Mouse (Mus musculus) inflammation-experienced regulatory T-cells, adult 6 months (primary cell): Measurements from ENCODE around the gene Foxj3. TPM values are rescaled to one million over a fixed set of nuclear protein-coding genes. Genes with fewer than 3 reads are reported as not detected.
"Not testable (repeated sequence)": the region's sequence is repeated elsewhere in the genome, so short reads cannot be mapped to it uniquely, and the experiment has no call there.

Source experiments
- ATAC-seq: one replicate; pipeline ENCODE4 v1.8.0; 2017
- polyA plus RNA-seq, 3 experiments: library from polyadenylated mRNA; unstranded; fragments of 100-300 nt; shearing (Covaris generic); gene quantifications; one replicate each; pipeline ENCODE4 v1.2.1; 2017

Gene Foxj3
- polyA plus RNA-seq, result 10 to 100 TPM; 11.2 to 16.4 (median 12.4) TPM

GRCm38 (mm10) chr4:119536615-119537014 is at the start of gene Foxj3:
Gene Foxj3 (plus strand): TSS chr4:119537004.
- ATAC-seq, result not testable (repeated sequence)

GRCm38 (mm10) chr4:119489666-119490065 is 47.1 kb upstream of the Foxj3 start:
- ATAC-seq, result no peak

- ATAC-seq, result no peak
These were observed 46.0 kb upstream of the Foxj3 start for GRCm38 (mm10) chr4:119490806-119491205.

GRCm38 (mm10) chr4:119492291-119492932 is 44.4 kb upstream of the Foxj3 start, which contains the start of gene Rimkla:
Gene Rimkla (minus strand): TSS chr4:119492628.
- peak; percentile 75 for ATAC-seq

- ATAC-seq, result no peak
These were observed 43.9 kb upstream of the Foxj3 start for GRCm38 (mm10) chr4:119492933-119493327.

- no peak for ATAC-seq
These were observed 38.4 kb upstream of the Foxj3 start for GRCm38 (mm10) chr4:119498319-119498848.

GRCm38 (mm10) chr4:119511591-119511990 is 25.2 kb upstream of the Foxj3 start:
- no peak for ATAC-seq

- no peak for ATAC-seq
These were observed 24.1 kb upstream of the Foxj3 start for GRCm38 (mm10) chr4:119512731-119513141.

- ATAC-seq, result no peak
These were observed 13.2 kb upstream of the Foxj3 start for GRCm38 (mm10) chr4:119523575-119523974.

- no peak for ATAC-seq
These were observed 12.8 kb upstream of the Foxj3 start for GRCm38 (mm10) chr4:119524010-119524409.

GRCm38 (mm10) chr4:119524466-119524865 is 12.3 kb upstream of the Foxj3 start:
- ATAC-seq, result no peak

GRCm38 (mm10) chr4:119526329-119526845 is 10.4 kb upstream of the Foxj3 start:
- ATAC-seq, result no peak

GRCm38 (mm10) chr4:119531813-119532212 is 5.0 kb upstream of the Foxj3 start:
- ATAC-seq, result peak; percentile 61

- no peak for ATAC-seq
These were observed 1.7 kb upstream of the Foxj3 start for GRCm38 (mm10) chr4:119535103-119535502.

GRCm38 (mm10) chr4:119537436-119537835 is 632 bp downstream of the Foxj3 start:
- no peak for ATAC-seq

- ATAC-seq, result peak; percentile 79
These were observed 2.4 kb downstream of the Foxj3 start, which contains the start of gene Frg2f1 for GRCm38 (mm10) chr4:119539031-119539824. Gene Frg2f1 (minus strand): TSS chr4:119539529.

- ATAC-seq, result peak; percentile 72
These were observed 3.2 kb downstream of the Foxj3 start for GRCm38 (mm10) chr4:119539836-119540532.

GRCm38 (mm10) chr4:119540533-119540890 is 3.7 kb downstream of the Foxj3 start:
- ATAC-seq, result peak; percentile 1

GRCm38 (mm10) chr4:119550864-119551263 is 14.1 kb downstream of the Foxj3 start:
- ATAC-seq, result no peak

- ATAC-seq, result peak; percentile 21
These were observed 18.7 kb downstream of the Foxj3 start for GRCm38 (mm10) chr4:119555466-119555865.

- ATAC-seq, result no peak
These were observed 26.3 kb downstream of the Foxj3 start for GRCm38 (mm10) chr4:119563136-119563535.

- no peak for ATAC-seq
These were observed 29.6 kb downstream of the Foxj3 start for GRCm38 (mm10) chr4:119566322-119566835.
